Mouse (Mus musculus) lung, embryonic 14.5 days (tissue): ENCODE measurements around the gene Mybbp1a. TPM values are rescaled to one million over a fixed set of nuclear protein-coding genes. Genes with fewer than 3 reads are reported as not detected.

Experiments
- ATAC-seq: fragments of 200-750 bp; cut with Nextera tagmentation; 2 replicates; pipeline ENCODE4 v1.8.0; 2017; ENCODE audit warnings: mild to moderate bottlenecking, moderate TSS enrichment, moderate library complexity; ENCODE audit not compliant: insufficient read depth
- DNase-seq: peaks from one replicate; pipeline ENCODE4 v3.0.0-alpha.2; 2015
- H3K27ac ChIP-seq: fragments of 300-500 bp; sonication (generic); 2 replicates; pipeline ENCODE4 v1.5.1; 2014; ENCODE audit warnings: low read depth, mild to moderate bottlenecking, moderate library complexity
- H3K27me3 ChIP-seq: fragments of 300-500 bp; sonication (generic); 2 replicates; pipeline ENCODE4 v1.6.1; 2014; ENCODE audit warnings: low read length, control low read depth; ENCODE audit not compliant: insufficient read depth
- H3K36me3 ChIP-seq: fragments of 300-500 bp; sonication (generic); 2 replicates; pipeline ENCODE4 v1.6.1; 2014; ENCODE audit warnings: control low read depth; ENCODE audit not compliant: insufficient read depth
- H3K4me1 ChIP-seq: fragments of 300-500 bp; sonication (generic); 2 replicates; pipeline ENCODE4 v1.6.1; 2014; ENCODE audit warnings: antibody characterized with exemption, control low read depth; ENCODE audit not compliant: insufficient read depth
- H3K4me2 ChIP-seq: fragments of 300-500 bp; sonication (generic); 2 replicates; pipeline ENCODE4 v1.6.1; 2014; ENCODE audit warnings: mild to moderate bottlenecking
- H3K4me3 ChIP-seq: fragments of 300-500 bp; sonication (generic); 2 replicates; pipeline ENCODE4 v1.5.1; 2014; ENCODE audit warnings: low read depth, low read length
- H3K9ac ChIP-seq: fragments of 300-500 bp; sonication (generic); 2 replicates; pipeline ENCODE4 v1.6.1; 2014
- H3K9me3 ChIP-seq: fragments of 300-500 bp; sonication (generic); 2 replicates; pipeline ENCODE4 v1.6.1; 2016; ENCODE audit warnings: low read depth, low read length, control low read depth
- CTCF ChIP-seq: IDR thresholded peaks from 2 replicates; pipeline ENCODE4 v1.5.1; 2016; ENCODE audit warnings: antibody characterized with exemption, low read depth
- WGBS: fragments of 180-500 bp; shearing (Covaris S2); extraction: QIAGEN DNeasy Blood & Tissue Kit; methylation state at CpG from one replicate; pipeline ENCODE4 v1.1.7; 2014; 5-methylcytosine and 5-hydroxymethylcytosine counted together
- polyA plus RNA-seq: library from polyadenylated mRNA; unstranded; fragments of >200 nt; fragmentation: Nextera tagmentation; extraction: Ambion mirVana; gene quantifications from 2 replicates; pipeline ENCODE4 v1.2.1, GENCODE M21; 2014

Mybbp1a gene
- polyA plus RNA-seq, 1 experiment from 2014 or later: 161 TPM

DNA sequence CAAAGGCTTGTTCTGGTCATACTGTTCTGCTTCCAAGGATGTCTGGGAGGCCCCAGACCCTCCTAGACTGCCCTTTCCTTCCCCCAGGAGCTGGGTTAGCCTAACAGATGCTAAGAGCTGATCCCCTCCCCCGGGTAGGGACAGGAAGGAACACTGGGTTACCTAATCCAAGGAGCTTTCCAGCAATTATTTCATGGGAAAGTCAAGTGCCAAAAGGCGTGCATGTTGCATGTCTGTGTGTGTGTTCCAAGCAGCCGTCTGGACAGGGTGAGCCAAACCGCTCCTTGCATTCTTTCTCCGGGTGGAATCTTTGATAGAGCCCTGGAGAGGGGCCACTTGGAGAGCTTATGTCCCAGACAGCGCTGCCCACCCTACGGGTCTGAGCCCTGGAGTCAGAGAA, 28.1 kb upstream of the Mybbp1a start:
- no peak overlapping the region for H3K4me2 ChIP-seq
- H3K4me1 ChIP-seq: peaks cover 6% of the 10 kb centered on the region
- H3K27ac ChIP-seq: no peak overlapping the region
- H3K9ac ChIP-seq: no peak overlapping the region
- DNase-seq (no peak), ATAC-seq (no peak)
- no peaks in the 10 kb centered on the region for H3K9me3 ChIP-seq
- no peaks in the 10 kb centered on the region for H3K36me3 ChIP-seq
- 53% methylated on average over 7 of the region's 7 CpGs for WGBS
- H3K27me3 ChIP-seq: no peaks in the 10 kb centered on the region
- no peak overlapping the region for H3K4me3 ChIP-seq
- TF ChIP-seq CTCF: no peak

- no peak for ATAC-seq
- H3K4me3 ChIP-seq: no peak overlapping the region
- no peaks in the 10 kb centered on the region for H3K4me1 ChIP-seq
- no peaks in the 10 kb centered on the region for H3K36me3 ChIP-seq
- 70% methylated on average over 5 of the region's 5 CpGs for WGBS
- TF ChIP-seq CTCF: no peak
- no peak overlapping the region for H3K9ac ChIP-seq
- no peak overlapping the region for H3K27ac ChIP-seq
- no peak overlapping the region for H3K4me2 ChIP-seq
- no peak for DNase-seq
- no peaks in the 10 kb centered on the region for H3K27me3 ChIP-seq
- no peaks in the 10 kb centered on the region for H3K9me3 ChIP-seq
Observed at GRCm38 (mm10) chr11:72413601-72414190, 27.5 kb upstream of the Mybbp1a start.

GRCm38 (mm10) chr11:72415155-72415554, 26.0 kb upstream of the Mybbp1a start:
- no peak for TF ChIP-seq CTCF
- Histone ChIP-seq H3K9me3 (no peaks in the 10 kb centered on the region), H3K4me2 (no peak overlapping the region), H3K27ac (no peak overlapping the region), H3K4me3 (no peak overlapping the region), H3K4me1 (no peaks in the 10 kb centered on the region), H3K9ac (no peak overlapping the region), H3K27me3 (no peaks in the 10 kb centered on the region), H3K36me3 (no peaks in the 10 kb centered on the region)
- DNase-seq (no peak), ATAC-seq (no peak)
- WGBS: 49% methylated on average over 8 of the region's 8 CpGs

- 80% methylated on average over 5 of the region's 5 CpGs for WGBS
Observed at GRCm38 (mm10) chr11:72416666-72417065, 24.5 kb upstream of the Mybbp1a start.

DNA sequence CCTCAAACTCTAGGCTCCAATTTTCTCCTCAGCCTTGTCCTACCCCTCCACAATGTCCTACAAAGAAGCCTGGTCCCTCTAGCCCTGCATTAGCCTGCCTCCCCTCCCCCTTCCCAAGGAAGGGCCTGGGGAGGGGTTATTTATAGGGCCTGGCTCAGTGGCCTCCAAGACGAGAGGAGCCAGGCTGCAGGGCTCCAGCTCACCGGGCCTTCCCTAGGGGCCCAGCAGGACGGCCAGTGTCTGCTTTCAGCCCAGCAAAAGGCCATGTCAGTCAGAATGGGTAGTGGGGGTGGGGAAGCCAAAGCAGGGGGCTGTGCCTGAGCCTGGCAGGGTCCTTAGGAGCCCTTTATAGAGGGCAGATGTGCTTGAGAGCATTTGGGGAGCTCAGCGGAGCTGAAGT, 23.8 kb upstream of the Mybbp1a start:
- DNase-seq: no peak
- Histone ChIP-seq H3K4me1 (no peaks in the 10 kb centered on the region), H3K27me3 (no peaks in the 10 kb centered on the region), H3K4me3 (no peak overlapping the region), H3K9ac (no peak overlapping the region), H3K27ac (no peak overlapping the region), H3K9me3 (no peaks in the 10 kb centered on the region), H3K36me3 (no peaks in the 10 kb centered on the region), H3K4me2 (no peak overlapping the region)
- no peak for TF ChIP-seq CTCF
- ATAC-seq: no peak
- 42% methylated on average over 4 of the region's 4 CpGs for WGBS

More at GRCm38 (mm10) chr11:72416666-72417065, 24.5 kb upstream of the Mybbp1a start:
- no peaks in the 10 kb centered on the region for H3K27me3 ChIP-seq
- H3K4me1 ChIP-seq: no peaks in the 10 kb centered on the region
- DNase-seq (no peak), ATAC-seq (no peak)
- H3K36me3 ChIP-seq: no peaks in the 10 kb centered on the region
- H3K4me2 ChIP-seq: no peak overlapping the region
- no peak overlapping the region for H3K27ac ChIP-seq
- no peak overlapping the region for H3K9ac ChIP-seq
- no peak overlapping the region for H3K4me3 ChIP-seq
- TF ChIP-seq CTCF: no peak
- H3K9me3 ChIP-seq: no peaks in the 10 kb centered on the region

- H3K4me3 ChIP-seq: no peak overlapping the region
- no peaks in the 10 kb centered on the region for H3K4me1 ChIP-seq
- DNase-seq (no peak), ATAC-seq (no peak)
- H3K4me2 ChIP-seq: no peak overlapping the region
- H3K9ac ChIP-seq: no peak overlapping the region
- TF ChIP-seq CTCF: no peak
- H3K9me3 ChIP-seq: no peaks in the 10 kb centered on the region
- H3K27me3 ChIP-seq: no peaks in the 10 kb centered on the region
- H3K27ac ChIP-seq: no peak overlapping the region
- H3K36me3 ChIP-seq: no peaks in the 10 kb centered on the region
- WGBS: 44% methylated on average over 8 of the region's 8 CpGs
Observed at GRCm38 (mm10) chr11:72418227-72418626, 22.9 kb upstream of the Mybbp1a start.

- ATAC-seq (no peak), DNase-seq (no peak)
- H3K4me2 ChIP-seq: no peak overlapping the region
- 83% methylated on average over 6 of the region's 6 CpGs for WGBS
- H3K9ac ChIP-seq: no peak overlapping the region
- H3K27ac ChIP-seq: no peak overlapping the region
- H3K27me3 ChIP-seq: no peaks in the 10 kb centered on the region
- no peaks in the 10 kb centered on the region for H3K36me3 ChIP-seq
- no peak overlapping the region for H3K4me3 ChIP-seq
- TF ChIP-seq CTCF: no peak
- no peaks in the 10 kb centered on the region for H3K9me3 ChIP-seq
- no peaks in the 10 kb centered on the region for H3K4me1 ChIP-seq
Observed at GRCm38 (mm10) chr11:72419006-72419405, 22.1 kb upstream of the Mybbp1a start.
